Mouse (Mus musculus) right cerebral cortex, postnatal 36 days (tissue): ENCODE measurements around the gene Vmn2r107.

ENCODE experiments used
- DNase-seq, 2 experiments: peaks; one replicate each; pipeline ENCODE4 v3.0.0; 2022; ENCODE audit warnings: low spot score in 2 of 2, mixed read lengths in 1 of 2

Gene Vmn2r107

DNA sequence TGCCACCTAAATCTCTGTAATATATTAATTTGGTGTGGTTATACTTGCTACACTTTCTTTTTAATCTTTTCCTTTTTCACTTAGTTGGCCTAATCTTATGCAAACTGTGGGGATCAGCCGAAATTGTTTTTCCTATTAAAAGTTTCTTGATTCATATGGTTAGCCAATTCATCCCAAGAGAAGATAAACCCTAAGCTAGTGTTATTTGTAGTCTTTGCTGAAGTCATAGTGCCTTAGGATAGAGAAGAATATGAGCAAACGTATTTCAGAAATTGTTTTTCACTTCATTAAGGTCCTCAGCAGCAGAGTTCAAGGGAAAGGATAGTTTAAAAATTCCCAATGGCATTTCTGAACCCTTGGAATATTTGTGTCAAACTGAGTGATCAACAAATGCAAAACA is at the start of gene Vmn2r107:
Gene Vmn2r107, plus strand, starts transcription at position 301 of the 400 bp plus-strand sequence.
- no peak for DNase-seq

DNA sequence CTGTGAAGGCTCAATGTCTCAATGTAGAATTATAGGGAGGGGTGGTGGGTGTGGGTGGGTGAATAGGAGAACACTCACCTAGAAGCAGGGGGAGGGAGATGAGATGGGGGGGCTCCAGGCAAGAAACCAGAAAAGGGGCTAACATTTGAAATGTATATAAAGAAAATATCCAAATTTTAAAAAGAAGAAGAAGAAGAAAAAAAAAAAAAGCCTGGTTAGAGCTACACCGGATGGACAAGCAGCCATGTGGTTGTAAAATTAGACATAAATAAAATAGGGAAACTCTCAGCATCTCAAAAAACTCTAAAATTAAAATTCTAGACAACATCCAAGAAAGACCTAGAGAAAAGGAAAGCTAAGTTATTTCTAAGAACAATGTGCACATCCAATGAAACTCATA is 39.3 kb upstream of the Vmn2r107 start:
- no peak for DNase-seq

DNA sequence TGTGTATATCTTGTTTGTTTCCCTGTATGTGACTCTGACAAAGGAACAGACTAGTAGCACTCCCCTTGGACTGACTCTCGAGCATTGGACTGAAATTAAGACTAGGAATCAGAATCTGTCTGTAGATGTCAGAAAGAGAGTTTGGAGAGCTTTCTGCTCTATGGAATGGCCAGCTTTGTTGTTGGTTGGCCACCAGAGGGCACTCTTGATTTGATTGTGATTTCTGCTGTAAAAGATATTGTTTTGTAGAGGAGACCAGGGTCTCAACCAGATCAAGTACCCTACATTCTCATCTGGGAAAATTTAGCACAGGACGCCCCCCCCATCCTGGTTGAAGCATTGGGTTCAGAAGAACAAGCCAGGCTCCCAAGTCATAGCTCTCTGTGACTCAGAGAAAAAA is 54.1 kb downstream of the Vmn2r107 start:
- no peak for DNase-seq

DNA sequence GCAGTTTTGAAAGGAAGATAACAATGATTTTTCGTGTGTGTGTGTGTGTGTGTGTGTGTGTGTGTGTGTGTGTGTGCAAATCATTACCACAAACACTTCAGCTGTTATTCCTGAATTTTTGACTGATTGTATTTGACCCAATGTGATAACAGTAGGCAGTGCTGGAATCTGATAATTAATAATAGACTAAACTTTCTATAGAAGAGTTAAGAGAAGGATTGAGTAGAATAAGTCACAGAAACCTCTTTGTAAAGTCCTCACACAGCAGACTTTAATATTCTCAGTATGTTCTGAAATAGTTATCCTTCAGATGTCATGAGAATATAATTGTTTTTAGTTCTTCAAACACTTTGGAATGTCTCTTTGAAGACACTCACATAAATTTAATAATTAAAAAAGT is 68.8 kb downstream of the Vmn2r107 start, which contains the start of gene Vmn1r224:
Gene Vmn1r224, plus strand, starts transcription at position 301 of the 400 bp plus-strand sequence.
- DNase-seq = no peak
